Mouse (Mus musculus): ENCODE results near the gene Rpl6. TPM values are rescaled to one million over a fixed set of nuclear protein-coding genes. Genes with fewer than 3 reads are reported as not detected.
"Not testable (repeated sequence)": the region's sequence is repeated elsewhere in the genome, so short reads cannot be mapped to it uniquely, and the experiment has no call there.

Rpl6 gene
- polyA plus RNA-seq, 1 experiment, result 391 TPM

GRCm38 (mm10) chr5:121196764-121197163, 7.5 kb upstream of the Rpl6 start:
- DNase-seq (ENCODE audit: low read depth), result no peak

GRCm38 (mm10) chr5:121197337-121197736, 6.9 kb upstream of the Rpl6 start:
- no peak for DNase-seq (ENCODE audit: low read depth)

GRCm38 (mm10) chr5:121198376-121198775, 5.9 kb upstream of the Rpl6 start:
- DNase-seq (ENCODE audit: low read depth), result no peak

DNA sequence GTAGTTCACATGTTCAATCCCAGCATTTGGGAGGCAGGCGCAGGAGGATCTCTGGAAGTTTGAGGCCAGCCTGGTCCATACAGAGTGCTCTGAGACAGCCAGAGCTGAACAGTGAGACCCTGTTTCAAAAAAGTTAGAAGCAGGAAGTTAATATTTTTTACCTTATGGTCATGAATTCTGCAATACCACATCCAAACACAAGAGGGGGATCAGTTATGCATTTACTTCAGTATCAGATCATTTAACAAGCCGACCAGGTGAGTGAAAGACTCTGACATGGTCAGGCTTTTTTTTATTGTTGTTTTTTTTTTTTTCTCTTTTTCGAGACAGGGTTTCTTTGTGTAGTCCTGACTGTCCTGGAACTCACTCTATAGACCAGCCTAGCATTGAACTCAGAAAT, 2.5 kb upstream of the Rpl6 start:
- DNase-seq (ENCODE audit: low read depth), result no peak

DNA sequence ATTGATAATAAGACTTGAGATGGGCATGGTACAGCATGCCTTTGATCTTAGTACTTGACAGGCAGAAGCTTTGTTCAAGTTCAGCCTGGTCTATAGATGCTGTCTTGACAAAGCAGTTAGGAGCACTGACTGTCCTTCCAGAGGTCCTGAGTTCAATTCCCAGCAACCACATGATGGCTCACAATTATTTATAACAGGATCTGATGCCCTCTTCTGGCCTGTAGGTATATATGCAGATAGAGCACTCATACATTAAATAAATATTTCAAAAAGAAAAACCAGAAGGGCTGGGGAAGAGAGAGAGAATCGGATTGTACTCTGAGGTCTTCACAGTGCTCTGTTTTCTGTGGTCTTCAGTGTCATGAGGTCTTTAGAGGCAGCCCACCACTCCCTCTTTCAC, 1.8 kb upstream of the Rpl6 start:
- DNase-seq (ENCODE audit: low read depth), result no peak

DNA sequence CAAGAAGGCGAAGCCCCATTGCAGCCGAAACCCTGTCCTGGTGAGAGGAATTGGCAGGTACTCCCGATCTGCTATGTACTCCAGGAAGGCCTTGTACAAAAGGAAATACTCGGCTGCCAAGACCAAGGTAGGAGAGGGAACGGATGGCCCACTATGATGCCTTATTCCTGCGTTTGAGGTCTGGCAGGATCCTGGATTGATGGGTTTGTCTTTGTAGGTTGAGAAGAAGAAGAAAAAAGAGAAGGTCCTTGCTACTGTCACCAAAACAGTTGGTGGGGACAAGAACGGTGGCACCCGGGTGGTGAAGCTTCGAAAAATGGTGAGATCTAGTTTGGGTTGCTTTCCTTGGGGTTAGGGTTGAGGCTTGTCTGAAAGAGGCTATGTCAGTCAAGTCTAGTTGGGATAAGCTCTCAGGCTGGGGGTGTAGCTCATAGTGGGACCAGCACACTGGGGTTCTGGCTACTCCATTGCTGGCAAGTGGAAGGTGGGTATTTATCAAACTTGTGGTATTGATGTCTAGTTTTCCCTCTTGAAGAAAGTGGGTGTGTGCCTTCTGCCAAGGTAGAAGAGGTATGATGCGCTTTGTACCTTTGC, 1.4 kb downstream of the Rpl6 start:
- not testable (repeated sequence) for DNase-seq (ENCODE audit: low read depth)

DNA sequence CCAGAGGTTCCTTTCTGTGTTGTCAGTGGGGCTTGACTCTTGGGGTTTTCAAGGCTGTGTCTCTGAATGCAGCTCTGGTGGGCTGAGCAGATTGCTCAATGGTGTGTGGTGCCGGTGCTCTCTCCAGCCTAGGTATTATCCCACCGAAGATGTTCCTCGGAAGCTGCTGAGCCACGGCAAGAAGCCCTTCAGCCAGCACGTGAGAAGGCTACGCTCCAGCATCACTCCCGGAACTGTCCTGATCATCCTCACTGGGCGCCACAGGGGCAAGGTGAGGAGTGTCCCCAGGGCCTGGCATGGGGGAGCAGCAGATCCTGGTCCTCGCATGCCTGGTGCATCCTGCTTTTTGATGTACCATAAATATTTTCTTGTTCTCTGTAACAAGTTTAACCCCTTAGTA, 2.3 kb downstream of the Rpl6 start:
- no peak for DNase-seq (ENCODE audit: low read depth)

DNA sequence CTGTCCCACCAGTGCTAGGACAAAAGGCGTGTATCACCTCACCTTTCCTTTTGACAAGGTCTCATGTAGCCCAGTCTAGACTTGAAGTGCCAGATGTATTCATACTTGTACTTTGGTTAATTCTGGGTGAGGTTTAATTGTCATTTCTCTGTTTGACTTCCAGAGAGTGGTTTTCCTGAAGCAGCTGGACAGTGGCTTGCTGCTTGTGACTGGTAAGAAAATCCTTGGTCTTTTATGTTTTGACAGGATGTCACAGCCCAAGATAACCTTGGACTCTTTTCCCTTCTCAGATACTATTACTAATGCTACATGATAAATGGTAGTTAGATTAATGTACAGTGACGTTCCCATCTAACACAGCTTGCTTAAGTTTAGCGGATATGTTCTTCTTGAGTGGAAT, 2.7 kb downstream of the Rpl6 start:
- no peak for DNase-seq (ENCODE audit: low read depth)

DNA sequence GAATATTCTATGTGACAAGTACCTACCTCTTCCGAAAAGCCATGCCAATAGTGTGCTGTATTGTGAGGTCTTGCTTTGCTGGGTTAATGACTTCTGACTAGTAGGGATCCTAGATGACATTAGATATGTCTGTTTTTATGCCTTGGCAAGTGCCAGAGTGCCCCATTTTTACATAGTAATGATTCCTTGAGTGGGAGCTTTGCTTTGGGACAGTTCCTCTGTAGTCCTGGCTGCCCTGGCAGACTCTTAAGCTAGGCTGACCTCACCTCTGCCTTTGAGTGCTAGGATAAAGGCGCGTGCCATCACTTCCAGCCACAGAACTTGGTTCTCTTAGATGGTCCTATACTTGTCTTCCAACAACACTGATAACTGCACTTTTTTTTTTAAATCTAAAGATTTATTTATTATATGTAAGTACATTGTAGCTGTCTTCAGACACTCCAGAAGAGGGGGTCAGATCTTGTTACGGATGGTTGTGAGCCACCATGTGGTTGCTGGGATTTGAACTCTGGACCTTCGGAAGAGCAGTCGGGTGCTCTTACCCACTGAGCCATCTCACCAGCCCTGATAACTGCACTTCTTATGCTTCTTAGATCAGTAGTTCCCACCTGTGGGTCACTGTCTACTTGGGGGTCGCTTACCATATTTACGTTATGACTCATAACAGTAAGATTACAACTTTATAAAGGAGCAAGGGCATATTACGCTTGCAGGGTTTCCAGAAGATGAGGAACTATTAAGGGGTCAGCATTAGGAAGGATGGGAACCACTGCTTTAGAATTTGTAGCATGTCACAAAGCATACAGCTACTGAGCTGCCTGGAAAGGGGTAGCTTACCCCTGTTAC, 5.7 kb downstream of the Rpl6 start:
- no peak for DNase-seq (ENCODE audit: low read depth)

- no peak for DNase-seq (ENCODE audit: low read depth)
Observed at GRCm38 (mm10) chr5:121210601-121210924, 6.3 kb downstream of the Rpl6 start.

DNA sequence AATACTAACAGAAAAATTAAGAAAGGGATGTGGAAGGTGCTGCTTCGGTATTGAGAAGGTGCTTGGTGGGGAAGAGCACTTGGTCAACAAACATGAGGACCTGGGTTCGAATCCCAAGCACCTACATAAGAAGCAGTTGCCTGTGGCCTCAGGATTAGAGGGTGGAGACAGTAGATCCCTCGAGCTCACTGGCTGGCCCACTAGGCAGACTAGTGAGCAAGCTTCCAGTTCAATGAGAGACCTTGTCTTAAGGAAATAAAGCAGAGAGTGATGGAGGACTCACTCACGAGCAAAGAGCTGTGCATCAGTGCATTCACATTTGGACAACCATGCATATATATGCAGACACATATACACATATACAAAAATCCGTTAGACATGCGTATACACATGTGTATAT, 7.8 kb downstream of the Rpl6 start:
- no peak for DNase-seq (ENCODE audit: low read depth)

- DNase-seq (ENCODE audit: low read depth), result no peak
Observed at GRCm38 (mm10) chr5:121214707-121215106, 10.4 kb downstream of the Rpl6 start.

GRCm38 (mm10) chr5:121215380-121216125, 11.3 kb downstream of the Rpl6 start:
- DNase-seq (ENCODE audit: low read depth), result no peak

DNA sequence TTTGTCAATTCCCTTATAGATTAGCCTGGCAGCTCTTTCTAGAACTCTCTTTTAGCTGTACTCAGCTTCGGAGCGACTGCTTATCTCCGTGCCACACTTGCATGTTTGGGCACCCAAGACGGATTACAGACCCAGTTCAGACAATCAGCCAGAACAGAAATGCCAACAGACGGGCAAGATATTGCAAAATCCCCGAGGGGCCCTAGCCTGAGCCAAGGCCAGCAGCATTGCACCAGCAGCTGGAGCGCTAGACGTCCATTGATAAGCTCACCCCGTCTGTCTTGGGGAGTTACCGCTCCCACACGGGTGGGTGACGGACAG, 11.8 kb downstream of the Rpl6 start:
- DNase-seq (ENCODE audit: low read depth), result no peak

- not testable (repeated sequence) for DNase-seq (ENCODE audit: low read depth)
Observed at GRCm38 (mm10) chr5:121216584-121217312, 12.5 kb downstream of the Rpl6 start.

- DNase-seq (ENCODE audit: low read depth), result no peak
Observed at GRCm38 (mm10) chr5:121217313-121217634, 13.0 kb downstream of the Rpl6 start.

GRCm38 (mm10) chr5:121219190-121219589, 14.9 kb downstream of the Rpl6 start:
- no peak for DNase-seq (ENCODE audit: low read depth)

DNA sequence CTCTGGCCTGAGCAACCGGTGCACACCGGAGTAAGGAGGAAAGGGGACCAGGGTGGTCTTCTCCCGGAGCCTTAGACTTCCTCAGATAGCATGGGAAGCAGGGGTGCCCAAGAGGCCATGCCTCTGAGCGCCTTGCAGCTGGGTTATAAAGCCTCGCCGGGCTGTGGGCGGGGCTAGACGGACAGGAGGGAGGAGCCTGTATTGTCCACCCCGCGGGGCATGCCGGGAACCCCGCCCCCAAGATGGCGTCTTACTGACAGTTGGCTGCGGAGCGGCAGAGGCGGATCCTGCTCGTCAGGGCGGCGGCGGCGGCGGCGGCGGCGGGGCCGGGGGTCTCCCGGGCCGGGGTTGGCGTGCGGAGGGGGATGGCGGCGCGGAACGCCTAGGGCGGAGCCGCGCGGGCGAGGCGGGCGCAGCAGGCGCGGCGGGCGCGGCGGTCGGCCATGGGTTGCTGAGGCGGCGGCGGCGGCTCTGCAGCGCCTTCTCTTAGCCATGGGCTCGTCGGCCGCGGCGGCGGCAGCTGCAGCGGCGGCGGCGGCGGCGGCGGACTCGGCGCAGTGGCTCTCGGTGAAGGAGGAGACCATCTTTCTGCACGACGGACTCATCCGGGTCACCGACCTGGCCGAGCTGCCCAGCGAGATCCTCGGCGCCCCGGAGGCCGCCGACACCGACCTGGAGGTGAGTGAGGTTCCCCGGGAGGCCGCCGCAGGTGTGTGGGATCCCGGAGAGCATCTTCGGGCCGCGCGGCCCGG, 15.9 kb downstream of the Rpl6 start, which contains the start of gene Hectd4:
TSS of gene Hectd4 (plus strand) at position 240 of the 752 bp plus-strand sequence.
- DNase-seq (ENCODE audit: low read depth), result no peak

GRCm38 (mm10) chr5:121220732-121221301, 16.5 kb downstream of the Rpl6 start:
- DNase-seq (ENCODE audit: low read depth), result no peak

DNA sequence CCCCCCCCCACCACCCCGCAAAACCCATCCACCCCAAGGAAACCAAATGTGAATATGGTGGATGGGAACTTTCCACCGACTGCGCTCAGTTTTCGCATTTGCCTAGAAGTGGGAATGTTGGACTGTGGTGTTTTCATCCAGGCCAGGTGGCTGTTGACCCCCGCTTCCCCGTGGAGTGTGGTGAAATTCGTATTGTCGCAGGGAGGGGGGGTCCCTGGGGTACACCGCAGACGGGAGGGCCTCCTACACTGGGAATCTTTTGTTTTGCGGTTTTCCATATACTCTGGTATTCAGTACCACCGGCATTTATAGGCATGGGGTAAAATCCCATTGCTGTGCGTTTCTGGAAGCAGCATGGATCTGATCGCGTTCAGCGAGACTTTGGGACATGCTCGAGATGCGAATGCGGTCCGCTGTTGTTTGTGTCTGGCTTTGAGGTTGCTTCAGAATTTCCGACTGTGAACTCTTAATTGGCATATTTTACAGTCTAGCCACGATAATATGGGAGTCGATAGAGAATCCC, 17.1 kb downstream of the Rpl6 start:
- DNase-seq (ENCODE audit: low read depth), result no peak

DNA sequence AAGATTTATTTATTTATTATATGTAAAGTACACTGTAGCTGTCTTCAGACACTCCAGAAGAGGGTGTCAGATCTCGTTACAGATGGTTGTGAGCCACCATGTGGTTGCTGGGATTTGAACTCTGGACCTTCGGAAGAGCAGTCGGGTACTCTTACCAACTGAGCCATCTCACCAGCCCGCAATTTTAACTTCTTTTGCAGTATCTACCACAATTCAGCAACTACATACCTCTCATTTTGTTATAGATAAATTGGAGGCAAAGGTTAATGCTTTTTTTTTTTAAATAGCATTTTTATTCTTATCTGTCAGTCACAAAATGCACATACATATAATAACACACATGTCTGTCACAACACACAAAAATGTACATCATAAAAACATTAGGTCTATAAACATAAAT, 19.7 kb downstream of the Rpl6 start:
- not testable (repeated sequence) for DNase-seq (ENCODE audit: low read depth)
